Mouse (Mus musculus) stomach, postnatal 0 days (tissue): ENCODE data around the gene Stx4a.
A peak's percentile ranks its signal among the peaks of the same experiment; 100 is the strongest.

Experiments
- CTCF ChIP-seq: IDR thresholded peaks from 2 replicates; pipeline ENCODE4 v1.5.1; 2016; ENCODE audit warnings: antibody characterized with exemption, low read depth, mild to moderate bottlenecking, moderate library complexity
- EP300 ChIP-seq: optimal IDR thresholded peaks from 2 replicates; pipeline ENCODE3; 2016; ENCODE audit warnings: antibody characterized with exemption

- TF ChIP-seq CTCF: peak; percentile 37; the same call in 1 of the 2 replicates
- no peak for TF ChIP-seq EP300
Measured at GRCm38 (mm10) chr7:127823236-127824171, 590 bp upstream of the Stx4a start.
